Mouse (Mus musculus) G1E (cell line): ENCODE results near the gene Zwilch.

Experiments
- CTCF ChIP-seq: IDR thresholded peaks from 2 replicates; pipeline ENCODE4 v1.5.1; 2012; ENCODE audit warnings: low read depth, low read length, inconsistent platforms, mixed read lengths
- POLR2AphosphoS5 ChIP-seq: IDR thresholded peaks from 2 replicates; pipeline ENCODE4 v1.6.1; 2012; ENCODE audit warnings: low read depth, low read length, inconsistent platforms; ENCODE audit not compliant: insufficient replicate concordance

GRCm38 (mm10) chr9:64214452-64214851, 41.5 kb upstream of the Zwilch start:
- TF ChIP-seq CTCF: no peak
- no peak for TF ChIP-seq POLR2AphosphoS5
